10 mouse cellular contexts compared by ENCODE assay signal in genomic region chr8:116412703-116413102, GRCm38 (mm10).
DNase-seq lines count a peak whose midpoint lies in the region; ATAC-seq and TF ChIP-seq lines count a peak whose summit lies in the region.
"Had no signal": no experiment of that assay in that cellular context is flagged by ENCODE, and none has a peak within 500 bp of the region (broad histone marks: within the 10 kb centered on the region; RNA-seq: fewer than 3 reads in every experiment).

No protein-coding gene starts in this region.

- H3K9me3 ChIP-seq in hindbrain, embryonic 13.5 days = no peaks in the 10 kb centered on the region
- H3K9me3 ChIP-seq in midbrain, embryonic 14.5 days (ENCODE audit: control insufficient read depth, low read length) = no peaks in the 10 kb centered on the region

- no peaks in the 10 kb centered on the region for H3K36me3 ChIP-seq in hindbrain, embryonic 13.5 days
- H3K36me3 ChIP-seq in midbrain, embryonic 14.5 days (ENCODE audit: control insufficient read depth, insufficient read depth, low read length) = no peaks in the 10 kb centered on the region

- H3K4me2 ChIP-seq in hindbrain, embryonic 13.5 days = peak overlapping the region; percentile 31
- peak overlapping the region; percentile 44 for H3K4me2 ChIP-seq in midbrain, embryonic 14.5 days (ENCODE audit: low read length)
- H3K4me2 ChIP-seq: liver, embryonic 11.5 days had no signal

- peaks cover 12% of the 10 kb centered on the region for H3K27me3 ChIP-seq in hindbrain, embryonic 13.5 days
- no peaks in the 10 kb centered on the region for H3K27me3 ChIP-seq in midbrain, embryonic 14.5 days (ENCODE audit: control insufficient read depth, insufficient read depth, low read length)

- peak; percentile 57 for DNase-seq in brain, embryonic 14.5 days (ENCODE audit: low read depth)
- peak; percentile 61 for DNase-seq in embryo, embryonic 11 days
- DNase-seq in midbrain, embryonic 14.5 days = peak; percentile 65
- DNase-seq in cerebellum, adult 9-10 months = no peak
- DNase-seq in layer of hippocampus, adult 11-12 months (ENCODE audit: low spot score) = no peak
- no peak for DNase-seq in cerebellum, adult 9-11 months

- peaks cover 20% of the 10 kb centered on the region for H3K4me1 ChIP-seq in hindbrain, embryonic 13.5 days (replicated peaks)
- H3K4me1 ChIP-seq in midbrain, embryonic 14.5 days (ENCODE audit: control insufficient read depth, insufficient read depth, low read length) = peaks cover 9% of the 10 kb centered on the region

- no peak overlapping the region for H3K4me3 ChIP-seq in hindbrain, embryonic 13.5 days
- no peak overlapping the region for H3K4me3 ChIP-seq in midbrain, embryonic 14.5 days (replicated peaks; ENCODE audit: low read depth, low read length)

- no peak overlapping the region for H3K27ac ChIP-seq in hindbrain, embryonic 13.5 days
- H3K27ac ChIP-seq in midbrain, embryonic 14.5 days (replicated peaks; ENCODE audit: low read depth, low read length) = no peak overlapping the region

- 13% methylated on average over 12 of the region's 12 CpGs for WGBS in hindbrain, embryonic 13.5 days
- 6% methylated on average over 12 of the region's 12 CpGs for WGBS in midbrain, embryonic 14.5 days

- TF ChIP-seq CTCF in brain, embryonic 14.5 days (IDR thresholded peaks at IDR 0.05; ENCODE audit: borderline replicate concordance, extremely low read depth, insufficient read depth, insufficient read length) = no peak

- ATAC-seq in hindbrain, embryonic 13.5 days (ENCODE audit: low FRiP score) = no peak
- no peak for ATAC-seq in midbrain, embryonic 14.5 days (ENCODE audit: low FRiP score, low TSS enrichment)
- ATAC-seq in granulocyte monocyte progenitor cell, adult 5-6 weeks (replicated peaks; ENCODE audit: poor library complexity, severe bottlenecking) = no peak
- ATAC-seq: activated CD4-positive, CD25-positive, alpha-beta regulatory T cell, adult 4 months had no signal

- H3K9ac ChIP-seq in hindbrain, embryonic 13.5 days = no peak overlapping the region
- H3K9ac ChIP-seq in midbrain, embryonic 14.5 days (replicated peaks; ENCODE audit: low read length) = no peak overlapping the region

- no peak for TF ChIP-seq POLR2A in brain, embryonic 14.5 days (IDR thresholded peaks at IDR 0.05; ENCODE audit: borderline replicate concordance, extremely low read depth, insufficient read depth, insufficient read length, poor library complexity, severe bottlenecking)

Comparison
In these comparisons a context has a peak if more than half of its experiments do, and no peak if none do; other contexts are left out.
1. DNase-seq: peak in brain, embryonic 14.5 days (single experiment), embryo, embryonic 11 days (single experiment) and midbrain, embryonic 14.5 days (single experiment); none in cerebellum, adult 9-10 months (single experiment), layer of hippocampus, adult 11-12 months (single experiment) and cerebellum, adult 9-11 months (single experiment).